Mouse (Mus musculus): ENCODE results near the gene Syn3. TPM values are rescaled to one million over a fixed set of nuclear protein-coding genes. Genes with fewer than 3 reads are reported as not detected.
A peak's percentile ranks its signal among the peaks of the same experiment; 100 is the strongest.

Gene Syn3
- total RNA-seq, 2 experiments from 2014 or later = 0.30 to 0.31 TPM

DNA sequence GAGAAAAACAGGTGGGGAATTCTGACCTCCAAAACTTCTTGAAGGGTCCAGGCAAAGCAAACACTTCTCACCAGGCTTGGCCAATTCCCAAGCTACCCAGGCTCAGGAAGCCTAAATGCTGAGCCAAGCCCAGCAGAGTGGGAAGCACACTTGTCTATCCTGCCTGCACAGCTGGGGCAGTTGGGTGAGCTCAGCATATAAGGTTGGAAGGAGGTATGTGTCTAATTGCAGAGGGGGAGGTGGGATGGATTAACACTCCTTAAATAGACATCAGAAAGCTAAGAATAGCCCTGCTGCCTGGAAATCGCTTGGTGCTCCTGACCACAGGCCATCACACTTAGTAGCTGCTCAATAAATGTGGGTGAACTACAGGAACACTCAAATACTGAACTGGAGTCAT, 185.2 kb downstream of the Syn3 start:
- no peak for DNase-seq (ENCODE audit: low spot score)

DNA sequence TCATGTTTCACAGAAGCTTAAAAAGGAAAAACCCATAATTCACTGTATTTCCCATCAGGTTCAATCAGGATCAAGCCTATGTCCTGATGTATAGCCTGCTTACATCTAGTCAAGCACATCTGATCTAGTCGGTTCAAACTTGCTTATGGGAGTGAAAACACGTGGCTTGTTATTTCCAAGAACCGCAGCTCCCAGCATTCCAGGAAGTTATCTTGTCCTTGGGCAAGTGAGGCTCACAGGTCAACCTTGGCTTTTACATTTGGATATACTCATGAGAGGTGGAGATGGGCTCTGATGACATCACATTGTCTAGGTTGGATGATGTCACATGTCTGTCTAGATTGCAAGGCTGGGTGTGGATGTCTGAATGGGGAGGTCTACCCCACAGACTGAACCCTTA, 185.7 kb downstream of the Syn3 start:
- no peak for DNase-seq (ENCODE audit: low spot score)

GRCm38 (mm10) chr10:86310527-86310926, 188.2 kb downstream of the Syn3 start:
- peak; percentile 75 for DNase-seq (ENCODE audit: low spot score)

- DNase-seq (ENCODE audit: low spot score) = peak; percentile 68
Measured at GRCm38 (mm10) chr10:86307235-86307634, 191.5 kb downstream of the Syn3 start.

DNA sequence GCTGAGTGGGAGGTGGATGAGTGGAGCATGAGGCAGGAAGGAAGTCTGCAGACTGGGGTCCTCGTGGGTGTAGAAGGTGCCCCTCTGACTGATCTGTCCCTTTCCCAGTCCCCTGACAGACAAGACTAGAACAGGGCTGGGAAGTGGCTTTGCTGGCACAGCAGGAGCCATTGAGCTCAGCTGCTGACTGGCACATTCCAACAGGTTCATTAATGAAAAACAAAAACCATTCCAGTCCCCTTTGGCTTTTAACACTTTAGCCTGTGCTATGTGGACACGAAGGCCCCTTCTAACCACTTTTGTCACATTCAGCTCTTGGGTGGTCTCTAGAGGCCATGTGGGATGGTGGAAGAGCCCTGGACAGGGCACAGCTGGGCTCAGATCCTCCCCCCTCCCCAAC, 194.1 kb downstream of the Syn3 start:
- no peak for DNase-seq (ENCODE audit: low spot score)

DNA sequence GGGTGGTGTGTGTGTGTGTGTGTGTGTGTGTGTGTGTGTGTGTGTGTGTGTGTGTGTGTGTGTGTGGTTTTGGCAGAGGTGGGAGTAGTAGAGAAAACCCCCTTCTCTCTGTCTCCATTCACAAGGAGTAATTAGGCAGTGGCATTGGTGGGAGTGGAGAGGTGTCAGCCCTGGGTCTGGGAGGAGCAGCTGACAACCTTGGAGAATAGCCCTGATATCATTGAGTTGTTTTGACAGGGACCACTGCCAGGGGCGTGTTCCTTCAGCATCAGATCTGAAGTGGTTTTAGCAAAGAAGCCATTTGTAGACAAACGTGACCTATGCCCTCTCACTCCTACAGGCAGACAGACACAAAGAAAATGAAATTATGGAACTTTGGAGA, 195.2 kb downstream of the Syn3 start:
- no peak for DNase-seq (ENCODE audit: low spot score)

GRCm38 (mm10) chr10:86302761-86303494, 195.8 kb downstream of the Syn3 start:
- peak; percentile 88 for DNase-seq (ENCODE audit: low spot score)

GRCm38 (mm10) chr10:86302318-86302648, 196.4 kb downstream of the Syn3 start:
- no peak for DNase-seq (ENCODE audit: low spot score)

DNA sequence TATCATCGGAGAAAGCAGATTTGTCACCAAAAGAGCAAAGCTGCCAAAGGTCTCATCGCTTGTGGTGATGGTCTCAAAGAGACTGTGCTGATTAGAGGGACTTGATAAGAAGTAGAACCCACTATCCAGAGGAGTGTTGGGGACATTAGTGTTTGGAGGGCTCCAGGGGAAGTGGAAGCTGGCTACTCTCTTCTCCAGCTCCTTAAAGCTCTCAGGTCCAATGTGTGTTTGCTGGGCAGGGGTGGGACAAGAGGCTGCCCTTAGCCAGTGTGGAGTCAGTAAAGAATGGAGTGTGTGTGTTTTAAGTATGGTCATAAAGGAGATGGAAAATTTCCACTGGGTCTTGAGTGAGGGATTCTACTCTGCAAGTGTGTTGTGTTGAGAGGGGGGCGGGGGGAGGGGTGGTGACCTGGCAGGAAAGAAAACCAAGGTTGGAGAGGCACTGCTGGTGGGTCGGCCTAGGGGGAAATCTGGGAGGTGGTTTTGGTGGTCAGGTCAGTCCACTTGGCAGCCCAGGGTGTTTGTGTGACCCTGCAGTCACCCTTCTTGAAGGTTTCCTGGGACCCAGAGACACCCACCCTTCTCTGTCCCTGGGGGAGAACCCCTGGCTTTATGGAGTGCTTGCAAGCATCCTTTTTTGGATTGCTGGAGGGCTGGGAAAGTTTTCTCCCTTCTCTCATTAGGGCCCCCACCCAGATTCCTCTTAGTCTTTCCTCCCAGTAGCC, 196.9 kb downstream of the Syn3 start:
- peak; percentile 37 for DNase-seq (ENCODE audit: low spot score)

GRCm38 (mm10) chr10:86301117-86301490, 197.6 kb downstream of the Syn3 start:
- no peak for DNase-seq (ENCODE audit: low spot score)

- peak; percentile 73 for DNase-seq (ENCODE audit: low spot score)
Measured at GRCm38 (mm10) chr10:86300293-86301116, 198.2 kb downstream of the Syn3 start, which contains the start of gene Timp3. Timp3 (plus strand) TSS chr10:86300372.

DNA sequence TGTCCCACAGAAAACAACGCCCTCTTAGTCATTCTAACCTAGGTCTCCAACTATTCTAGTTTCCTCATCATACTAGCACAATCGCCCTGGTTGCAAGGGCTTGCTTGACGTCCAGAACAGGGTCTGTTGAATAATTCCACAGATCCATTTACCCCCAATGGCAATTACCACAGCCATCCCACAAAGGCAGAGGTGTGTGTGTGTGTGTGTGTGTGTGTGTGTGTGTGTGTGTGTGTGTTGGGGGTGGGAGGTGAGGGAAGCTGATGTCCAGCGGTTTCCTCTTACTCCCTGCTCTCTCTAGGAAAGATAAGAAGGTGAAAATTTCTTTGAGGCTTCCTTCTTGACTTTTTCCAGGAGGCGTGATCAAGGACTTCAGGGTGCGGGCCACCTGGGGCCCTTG, 198.9 kb downstream of the Syn3 start:
- DNase-seq (ENCODE audit: low spot score) = no peak

- DNase-seq (ENCODE audit: low spot score) = no peak
Measured at GRCm38 (mm10) chr10:86298326-86298725, 200.4 kb downstream of the Syn3 start.

DNA sequence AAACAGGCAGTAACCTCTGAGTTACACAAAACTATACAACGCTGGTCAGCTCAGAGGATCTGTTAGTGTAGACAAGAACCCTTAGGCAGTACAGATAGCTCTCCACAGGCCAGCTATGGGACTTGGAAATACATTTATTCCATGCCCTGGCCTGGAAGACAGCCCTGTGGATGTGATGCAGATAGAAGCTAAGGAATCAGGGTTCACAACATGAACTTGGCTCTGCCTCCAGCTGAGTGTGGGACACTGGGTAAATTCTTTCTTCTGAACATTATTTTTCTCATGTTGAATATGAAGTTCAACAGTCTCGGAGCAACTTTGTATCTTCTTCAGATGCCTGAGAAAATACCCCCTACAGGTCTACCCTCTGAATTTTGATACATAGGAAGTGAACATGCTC, 201.4 kb downstream of the Syn3 start:
- DNase-seq (ENCODE audit: low spot score) = no peak

GRCm38 (mm10) chr10:86296111-86296510, 202.6 kb downstream of the Syn3 start:
- peak; percentile 86 for DNase-seq (ENCODE audit: low spot score)

GRCm38 (mm10) chr10:86295454-86296098, 203.1 kb downstream of the Syn3 start:
- DNase-seq (ENCODE audit: low spot score) = no peak

- DNase-seq (ENCODE audit: low spot score) = no peak
Measured at GRCm38 (mm10) chr10:86294599-86295365, 203.9 kb downstream of the Syn3 start.

GRCm38 (mm10) chr10:86293880-86294279, 204.8 kb downstream of the Syn3 start:
- DNase-seq (ENCODE audit: low spot score) = no peak

GRCm38 (mm10) chr10:86290109-86290771, 208.5 kb downstream of the Syn3 start:
- no peak for DNase-seq (ENCODE audit: low spot score)

- no peak for DNase-seq (ENCODE audit: low spot score)
Measured at GRCm38 (mm10) chr10:86286508-86286907, 212.2 kb downstream of the Syn3 start.
